Mouse (Mus musculus) neural tube, embryonic 15.5 days (tissue): Measurements from ENCODE around the gene Mfsd2b. TPM values are rescaled to one million over a fixed set of nuclear protein-coding genes. Genes with fewer than 3 reads are reported as not detected.
"Not testable (repeated sequence)": the region's sequence is repeated elsewhere in the genome, so short reads cannot be mapped to it uniquely, and the experiment has no call there.

Experiments used
- ATAC-seq: fragments of 200-750 bp; cut with Nextera tagmentation; 2 replicates; pipeline ENCODE4 v1.8.0; 2017; ENCODE audit warnings: mild to moderate bottlenecking, moderate TSS enrichment, moderate library complexity; ENCODE audit not compliant: low FRiP score
- H3K27ac ChIP-seq: fragments of 300-500 bp; sonication (generic); replicated peaks from 2 replicates; pipeline ENCODE4 v1.5.1; 2015; ENCODE audit warnings: mild to moderate bottlenecking, inconsistent platforms
- H3K27me3 ChIP-seq: fragments of 300-500 bp; sonication (generic); replicated peaks from 2 replicates; pipeline ENCODE4 v1.6.1; 2015; ENCODE audit warnings: inconsistent platforms
- H3K36me3 ChIP-seq: fragments of 300-500 bp; sonication (generic); 2 replicates; pipeline ENCODE4 v1.6.1; 2015; ENCODE audit warnings: inconsistent platforms
- H3K4me1 ChIP-seq: fragments of 300-500 bp; sonication (generic); 2 replicates; pipeline ENCODE4 v1.6.1; 2015; ENCODE audit warnings: inconsistent platforms
- H3K4me2 ChIP-seq: fragments of 300-500 bp; sonication (generic); 2 replicates; pipeline ENCODE4 v1.6.1; 2015; ENCODE audit warnings: inconsistent platforms, mild to moderate bottlenecking, moderate library complexity
- H3K4me3 ChIP-seq: fragments of 300-500 bp; sonication (generic); replicated peaks from 2 replicates; pipeline ENCODE4 v1.5.1; 2015; ENCODE audit warnings: mild to moderate bottlenecking, inconsistent platforms
- H3K9ac ChIP-seq: fragments of 300-500 bp; sonication (generic); replicated peaks from 2 replicates; pipeline ENCODE4 v1.6.1; 2015; ENCODE audit warnings: mild to moderate bottlenecking, inconsistent platforms
- H3K9me3 ChIP-seq: fragments of 300-500 bp; sonication (generic); replicated peaks from 2 replicates; pipeline ENCODE4 v1.6.1; 2016; ENCODE audit warnings: inconsistent platforms
- WGBS: fragments of 180-500 bp; shearing (Covaris S2); methylation state at CpG from one replicate; pipeline ENCODE4 v1.1.7; 2015; ENCODE audit warnings: mixed read lengths; 5-methylcytosine and 5-hydroxymethylcytosine counted together
- polyA plus RNA-seq: library from polyadenylated mRNA; unstranded; fragments of >200 nt; fragmentation: Nextera tagmentation; extraction: Ambion mirVana; gene quantifications from 2 replicates; pipeline ENCODE4 v1.2.1, GENCODE M21; 2015

Mfsd2b gene
- polyA plus RNA-seq, 1 experiment from 2014 or later, result 2.2 TPM

GRCm38 (mm10) chr12:4905946-4906345 lies 31.8 kb upstream of the Mfsd2b start:
- H3K27me3 ChIP-seq, result no peaks in the 10 kb centered on the region
- peak overlapping the region; percentile 76; the same call in 1 of the 2 replicates for H3K4me2 ChIP-seq
- peaks cover 6% of the 10 kb centered on the region for H3K36me3 ChIP-seq
- no peak overlapping the region for H3K27ac ChIP-seq
- peaks cover 13% of the 10 kb centered on the region for H3K4me1 ChIP-seq
- ATAC-seq, result no peak
- WGBS, result 78% methylated on average over 7 of the region's 7 CpGs
- 0 out of 2 replicates have a peak overlapping the region, but pooled peaks have one; percentile 85 for H3K4me3 ChIP-seq
- H3K9ac ChIP-seq, result no peak overlapping the region
- no peaks in the 10 kb centered on the region for H3K9me3 ChIP-seq

GRCm38 (mm10) chr12:4898024-4898423 lies 23.9 kb upstream of the Mfsd2b start:
- Histone ChIP-seq H3K4me1 (no peaks in the 10 kb centered on the region), H3K4me2 (no peak overlapping the region), H3K27me3 (no peaks in the 10 kb centered on the region), H3K36me3 (peaks cover 11% of the 10 kb centered on the region), H3K9ac (no peak overlapping the region), H3K9me3 (no peaks in the 10 kb centered on the region), H3K4me3 (no peak overlapping the region), H3K27ac (no peak overlapping the region)
- WGBS, result 93% methylated on average over 5 of the region's 5 CpGs
- ATAC-seq, result no peak

DNA sequence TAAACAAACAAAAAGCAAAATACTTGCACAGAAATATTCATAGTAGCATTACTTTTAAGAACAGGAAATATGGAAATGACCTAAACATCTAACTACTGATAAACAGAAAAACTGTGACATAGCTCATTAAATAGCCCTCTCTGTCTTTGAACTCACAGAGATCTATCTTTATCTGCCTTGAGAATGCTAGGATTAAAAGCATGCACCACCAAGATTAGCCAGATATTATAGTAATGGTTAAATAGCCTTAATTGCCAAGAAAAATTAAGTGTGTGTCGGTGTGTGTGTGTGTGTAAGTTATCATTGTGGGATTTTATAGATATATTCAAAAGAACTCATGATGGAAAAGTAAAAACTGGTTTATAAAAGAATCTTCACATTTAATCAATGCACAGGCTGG lies 15.7 kb upstream of the Mfsd2b start:
- H3K27me3 ChIP-seq, result no peaks in the 10 kb centered on the region
- H3K4me2 ChIP-seq, result no peak overlapping the region
- WGBS, result 90% methylated on average over 1 of the region's 1 CpGs
- ATAC-seq, result no peak
- H3K36me3 ChIP-seq, result peaks cover 14% of the 10 kb centered on the region; the same call in 1 of the 2 replicates
- no peaks in the 10 kb centered on the region for H3K4me1 ChIP-seq
- H3K27ac ChIP-seq, result no peak overlapping the region
- no peak overlapping the region for H3K4me3 ChIP-seq
- H3K9me3 ChIP-seq, result no peaks in the 10 kb centered on the region
- H3K9ac ChIP-seq, result no peak overlapping the region

DNA sequence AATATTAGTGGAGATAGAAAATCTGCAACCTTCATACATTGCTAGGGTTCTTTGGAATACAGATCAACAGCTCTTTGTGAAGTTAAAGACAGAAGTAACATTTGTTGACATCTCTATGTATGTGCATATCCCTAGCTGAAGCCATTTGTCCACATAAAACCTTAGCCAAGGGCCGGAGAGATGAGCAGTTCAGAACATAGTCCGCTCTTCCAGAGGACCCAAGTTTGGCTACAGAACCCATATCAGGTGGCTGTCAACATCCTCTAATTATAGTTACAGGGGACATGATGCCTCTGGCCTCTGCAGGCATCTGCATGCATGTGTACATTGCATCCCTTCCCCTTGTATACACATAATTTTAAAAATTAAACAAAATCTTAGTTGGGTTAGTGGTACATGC lies 15.1 kb upstream of the Mfsd2b start:
- H3K27ac ChIP-seq, result no peak overlapping the region
- no peak for ATAC-seq
- H3K4me2 ChIP-seq, result no peak overlapping the region
- no peak overlapping the region for H3K4me3 ChIP-seq
- WGBS, result 96% methylated on average over 2 of the region's 2 CpGs
- H3K9ac ChIP-seq, result no peak overlapping the region
- no peaks in the 10 kb centered on the region for H3K9me3 ChIP-seq
- H3K4me1 ChIP-seq, result no peaks in the 10 kb centered on the region
- no peaks in the 10 kb centered on the region for H3K27me3 ChIP-seq
- peaks cover 14% of the 10 kb centered on the region; the same call in 1 of the 2 replicates for H3K36me3 ChIP-seq

DNA sequence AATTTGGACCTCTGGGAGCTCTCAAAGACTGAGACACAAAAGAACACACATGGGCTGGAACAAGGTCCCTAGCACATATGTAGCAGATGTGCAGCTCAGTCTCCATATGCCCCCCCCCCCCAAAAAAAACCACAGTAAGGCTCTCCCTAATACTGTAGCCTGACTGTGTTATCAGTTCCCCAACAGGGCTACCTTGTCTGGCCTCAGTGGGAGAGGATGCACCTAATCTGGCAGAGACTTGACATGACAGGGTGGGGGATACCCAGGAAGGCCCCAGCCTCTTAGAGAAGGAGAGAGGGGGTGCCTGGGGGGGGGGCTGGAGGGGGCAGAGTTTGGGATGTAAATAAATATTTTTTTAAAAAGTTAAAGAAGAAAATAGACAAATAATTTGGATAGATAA lies 14.6 kb upstream of the Mfsd2b start:
- H3K27ac ChIP-seq, result no peak overlapping the region
- no peak overlapping the region for H3K4me3 ChIP-seq
- no peaks in the 10 kb centered on the region for H3K27me3 ChIP-seq
- peaks cover 14% of the 10 kb centered on the region; the same call in 1 of the 2 replicates for H3K36me3 ChIP-seq
- no peak overlapping the region for H3K9ac ChIP-seq
- no peaks in the 10 kb centered on the region for H3K9me3 ChIP-seq
- H3K4me1 ChIP-seq, result no peaks in the 10 kb centered on the region
- H3K4me2 ChIP-seq, result no peak overlapping the region
- no peak for ATAC-seq

DNA sequence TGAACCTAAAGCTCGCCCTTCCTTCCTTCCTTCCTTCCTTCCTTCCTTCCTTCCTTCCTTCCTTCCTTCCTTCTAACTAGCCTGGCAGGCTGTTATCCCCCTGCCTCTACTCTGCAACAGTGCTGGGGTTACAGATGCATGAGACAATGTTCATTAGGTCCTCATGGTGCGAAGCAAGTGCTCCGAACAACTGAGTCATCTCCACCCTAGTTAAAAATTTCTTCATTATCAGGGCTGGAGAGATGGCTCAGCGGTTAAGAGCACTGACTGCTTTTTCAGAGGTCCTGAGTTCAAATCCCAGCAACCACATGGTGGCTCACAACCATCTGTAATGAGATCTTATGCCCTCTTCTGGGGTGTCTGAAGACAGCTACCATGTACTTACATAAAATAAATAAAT lies 12.4 kb upstream of the Mfsd2b start:
- not testable (repeated sequence) for H3K9me3 ChIP-seq, ATAC-seq, H3K4me2 ChIP-seq, H3K9ac ChIP-seq, H3K4me3 ChIP-seq, H3K27ac ChIP-seq, H3K27me3 ChIP-seq, H3K4me1 ChIP-seq
- WGBS, result 96% methylated on average over 4 of the region's 4 CpGs
- H3K36me3 ChIP-seq, result peaks cover 25% of the 10 kb centered on the region

DNA sequence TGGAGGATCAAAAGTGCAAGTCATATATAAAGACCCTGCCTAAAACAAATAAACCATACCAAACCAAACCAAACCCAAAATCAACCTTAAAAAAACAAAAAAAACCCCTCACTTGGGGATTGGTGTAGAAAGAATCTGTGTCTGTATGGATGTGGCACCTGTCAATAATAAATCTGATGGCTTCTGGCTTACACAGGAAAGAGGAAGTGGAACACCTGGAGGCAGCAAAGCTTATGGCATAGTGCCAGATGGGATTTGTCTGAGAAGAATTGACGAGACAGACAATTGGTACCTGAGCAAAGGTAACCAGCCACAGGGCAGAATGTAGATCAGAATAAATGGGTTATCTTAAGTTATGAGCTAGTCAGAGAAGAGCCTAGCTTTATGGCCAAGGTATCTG lies 10.9 kb upstream of the Mfsd2b start:
- no peak overlapping the region for H3K27ac ChIP-seq
- 86% methylated on average over 1 of the region's 1 CpGs for WGBS
- peaks cover 19% of the 10 kb centered on the region for H3K36me3 ChIP-seq
- H3K4me3 ChIP-seq, result no peak overlapping the region
- no peak overlapping the region for H3K4me2 ChIP-seq
- H3K27me3 ChIP-seq, result no peaks in the 10 kb centered on the region
- no peaks in the 10 kb centered on the region for H3K4me1 ChIP-seq
- no peak overlapping the region for H3K9ac ChIP-seq
- no peaks in the 10 kb centered on the region for H3K9me3 ChIP-seq
- ATAC-seq, result no peak

DNA sequence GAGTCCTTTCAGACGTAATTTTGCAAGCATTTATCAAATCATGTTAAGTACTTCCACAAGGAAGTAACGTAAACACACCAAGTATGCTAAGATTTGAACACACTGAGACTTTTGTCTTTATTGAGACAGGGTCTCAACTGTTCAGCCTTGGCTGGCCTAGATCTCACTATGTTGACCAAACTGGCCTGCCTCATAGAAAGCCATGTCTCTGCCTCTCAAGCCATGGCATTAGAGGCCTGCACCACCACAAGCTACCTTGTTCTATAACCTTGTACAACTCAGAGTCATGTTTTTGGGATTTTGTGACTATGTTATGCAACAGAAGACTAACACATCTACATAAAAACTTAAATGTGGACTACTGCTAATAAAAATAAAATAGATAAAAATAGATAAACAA lies 7.9 kb upstream of the Mfsd2b start:
- Histone ChIP-seq H3K27ac (no peak overlapping the region), H3K9me3 (no peaks in the 10 kb centered on the region), H3K9ac (no peak overlapping the region), H3K4me2 (no peak overlapping the region), H3K27me3 (no peaks in the 10 kb centered on the region), H3K4me1 (no peaks in the 10 kb centered on the region), H3K36me3 (peaks cover 27% of the 10 kb centered on the region), H3K4me3 (no peak overlapping the region)
- ATAC-seq, result no peak
- 94% methylated on average over 2 of the region's 2 CpGs for WGBS

- Histone ChIP-seq H3K9me3 (no peaks in the 10 kb centered on the region), H3K27ac (no peak overlapping the region), H3K27me3 (no peaks in the 10 kb centered on the region), H3K4me1 (peaks cover 7% of the 10 kb centered on the region), H3K4me3 (no peak overlapping the region), H3K9ac (no peak overlapping the region), H3K36me3 (peaks cover 27% of the 10 kb centered on the region), H3K4me2 (no peak overlapping the region)
- WGBS, result 94% methylated on average over 5 of the region's 5 CpGs
- no peak for ATAC-seq
These were observed 4.9 kb upstream of the Mfsd2b start for GRCm38 (mm10) chr12:4879048-4879447.

DNA sequence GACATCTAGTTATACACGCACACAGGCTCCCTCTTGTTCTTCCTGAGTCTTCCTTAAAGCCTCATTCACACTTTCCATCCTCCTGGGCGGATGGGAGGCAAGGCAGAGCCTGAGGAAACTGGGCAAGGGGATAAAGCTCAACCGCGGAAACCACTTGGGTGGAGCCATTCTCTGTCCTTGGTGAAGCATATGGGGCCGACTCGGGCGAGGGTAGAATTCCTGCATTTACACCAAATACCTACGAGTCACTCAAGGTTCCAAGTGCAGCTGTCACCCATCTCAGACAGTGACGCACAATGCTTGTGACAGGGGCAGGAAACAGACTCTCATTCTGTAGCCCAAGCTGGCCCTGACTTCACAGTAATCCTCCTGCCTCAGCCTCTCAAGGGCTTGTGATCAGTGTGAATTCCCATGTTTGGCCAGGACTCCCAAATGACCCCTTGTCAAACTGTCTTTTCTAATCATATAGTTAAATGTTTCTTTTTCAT lies 4.2 kb upstream of the Mfsd2b start:
- H3K27me3 ChIP-seq, result no peaks in the 10 kb centered on the region
- H3K9ac ChIP-seq, result no peak overlapping the region
- H3K4me1 ChIP-seq, result peaks cover 12% of the 10 kb centered on the region
- WGBS, result 85% methylated on average over 9 of the region's 9 CpGs
- H3K4me2 ChIP-seq, result no peak overlapping the region
- H3K36me3 ChIP-seq, result peaks cover 27% of the 10 kb centered on the region
- H3K4me3 ChIP-seq, result no peak overlapping the region
- ATAC-seq, result no peak
- H3K9me3 ChIP-seq, result no peaks in the 10 kb centered on the region
- no peak overlapping the region for H3K27ac ChIP-seq

- 89% methylated on average over 8 of the region's 8 CpGs for WGBS
These were observed 1.5 kb upstream of the Mfsd2b start for GRCm38 (mm10) chr12:4875623-4876022.

DNA sequence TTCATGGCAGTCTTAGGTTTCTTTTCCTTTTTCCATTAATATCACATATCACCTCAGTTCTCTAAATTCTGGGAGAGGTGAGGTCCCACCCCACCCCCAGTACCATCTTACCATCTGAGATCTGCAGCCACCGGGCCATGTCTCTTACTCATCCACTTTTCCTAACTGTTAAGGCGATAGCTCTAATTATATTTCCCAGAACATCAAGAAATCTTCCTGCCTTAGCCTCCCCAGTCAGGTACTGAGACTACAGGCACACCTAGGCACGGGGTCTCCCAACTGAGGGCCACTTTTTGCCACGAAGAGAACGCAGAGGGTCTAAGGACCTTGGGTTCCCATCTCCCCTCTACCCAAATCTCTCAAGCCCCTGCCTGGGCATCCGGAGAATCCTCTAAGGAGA lies 628 bp downstream of the Mfsd2b start:
- Histone ChIP-seq H3K27me3 (no peaks in the 10 kb centered on the region), H3K27ac (no peak overlapping the region), H3K9ac (no peak overlapping the region), H3K36me3 (0 out of 2 replicates have a peak, but pooled peaks cover 2% of the 10 kb centered on the region), H3K4me1 (peaks cover 12% of the 10 kb centered on the region), H3K4me3 (peak overlapping the region; percentile 46), H3K9me3 (no peaks in the 10 kb centered on the region), H3K4me2 (peak overlapping the region; percentile 92)
- peak; percentile 18; the same call in 1 of the 2 replicates for ATAC-seq
- WGBS, result 74% methylated on average over 6 of the region's 6 CpGs

More at GRCm38 (mm10) chr12:4875623-4876022, 1.5 kb upstream of the Mfsd2b start:
- Histone ChIP-seq H3K4me2 (no peak overlapping the region), H3K4me1 (peaks cover 12% of the 10 kb centered on the region), H3K36me3 (peaks cover 12% of the 10 kb centered on the region), H3K27ac (no peak overlapping the region), H3K9me3 (no peaks in the 10 kb centered on the region), H3K4me3 (no peak overlapping the region), H3K27me3 (no peaks in the 10 kb centered on the region), H3K9ac (no peak overlapping the region)
- no peak for ATAC-seq
